Mouse (Mus musculus) WW6 (cell line): ENCODE results near the gene Rdh11.
A peak's percentile ranks its signal among the peaks of the same experiment; 100 is the strongest.
"Not testable (repeated sequence)": the region's sequence is repeated elsewhere in the genome, so short reads cannot be mapped to it uniquely, and the experiment has no call there.

Experiments used
- DNase-seq: peaks from one replicate; pipeline ENCODE4 v3.0.0-alpha.2; 2013; ENCODE audit warnings: low read depth, low spot score

Gene Rdh11

DNA sequence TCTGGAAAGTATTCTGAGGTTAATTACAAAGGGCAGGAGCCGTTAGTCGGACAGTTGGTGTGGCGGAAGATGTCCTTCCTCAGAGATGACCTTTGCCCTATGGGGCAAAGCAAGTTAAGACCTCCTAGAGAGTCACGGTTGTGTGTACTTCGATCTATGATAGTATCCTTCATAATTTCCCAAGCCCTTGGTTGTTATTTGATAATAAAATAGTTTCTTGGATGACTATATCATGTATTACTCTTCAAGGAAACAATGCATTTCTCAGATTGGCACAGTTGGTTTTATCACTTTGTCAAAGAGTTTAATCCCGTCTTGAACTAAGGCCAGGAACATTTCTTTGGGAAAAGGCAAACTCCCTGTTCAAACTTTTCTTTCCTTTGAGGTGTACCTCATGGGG is at the start of gene Rdh11:
TSS of gene Rdh11 (minus strand) at position 101 of the 400 bp plus-strand sequence.
- DNase-seq = no peak

GRCm38 (mm10) chr12:79235485-79236080 is 43.5 kb upstream of the Rdh11 start:
- DNase-seq = no peak

DNA sequence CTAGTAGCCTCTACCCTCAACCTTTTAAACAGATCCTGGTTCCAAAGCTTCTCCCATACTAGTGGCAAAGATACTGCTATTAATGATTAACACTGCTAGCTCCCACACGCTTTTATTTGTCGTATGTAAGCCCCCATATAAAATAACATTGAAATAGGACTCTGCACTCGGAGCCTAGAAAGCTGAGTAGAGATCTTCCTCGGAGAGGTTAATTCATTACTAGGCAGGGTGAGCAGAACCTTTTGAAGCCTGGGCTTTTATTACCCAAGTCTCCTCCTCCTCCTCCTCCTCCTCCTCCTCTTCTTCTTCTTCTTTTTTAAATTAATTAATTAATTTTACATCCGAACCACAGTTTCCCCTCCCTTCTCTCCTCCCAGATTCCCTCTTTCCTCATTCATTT is 25.4 kb upstream of the Rdh11 start:
- no peak for DNase-seq

GRCm38 (mm10) chr12:79211447-79211846 is 19.4 kb upstream of the Rdh11 start:
- DNase-seq = no peak

- DNase-seq = no peak
These were observed 16.8 kb upstream of the Rdh11 start, which contains the start of gene Rdh12 for GRCm38 (mm10) chr12:79208703-79209464. Rdh12 (plus strand) TSS chr12:79208914.

GRCm38 (mm10) chr12:79201882-79202281 is 9.8 kb upstream of the Rdh11 start:
- no peak for DNase-seq

DNA sequence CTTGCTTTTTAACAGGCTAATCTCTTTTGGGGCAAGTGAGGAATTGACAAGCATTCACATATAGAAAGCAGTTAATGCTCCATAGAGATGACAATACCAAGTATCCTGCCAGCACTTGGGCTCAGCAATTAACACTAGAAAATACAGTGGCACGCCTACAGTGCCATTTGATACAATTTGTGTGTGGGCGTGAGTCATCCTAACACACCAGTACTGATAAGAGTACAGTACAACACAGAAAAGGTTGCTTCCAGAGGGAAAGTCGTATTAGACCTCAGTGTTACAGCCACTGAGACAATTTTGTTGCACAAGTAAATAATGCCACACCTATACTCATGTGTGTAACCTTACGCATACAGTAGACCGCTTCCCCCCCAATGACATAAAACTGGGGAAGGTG is 5.0 kb upstream of the Rdh11 start:
- DNase-seq = no peak

GRCm38 (mm10) chr12:79193441-79193840 is 1.3 kb upstream of the Rdh11 start:
- DNase-seq = no peak

DNA sequence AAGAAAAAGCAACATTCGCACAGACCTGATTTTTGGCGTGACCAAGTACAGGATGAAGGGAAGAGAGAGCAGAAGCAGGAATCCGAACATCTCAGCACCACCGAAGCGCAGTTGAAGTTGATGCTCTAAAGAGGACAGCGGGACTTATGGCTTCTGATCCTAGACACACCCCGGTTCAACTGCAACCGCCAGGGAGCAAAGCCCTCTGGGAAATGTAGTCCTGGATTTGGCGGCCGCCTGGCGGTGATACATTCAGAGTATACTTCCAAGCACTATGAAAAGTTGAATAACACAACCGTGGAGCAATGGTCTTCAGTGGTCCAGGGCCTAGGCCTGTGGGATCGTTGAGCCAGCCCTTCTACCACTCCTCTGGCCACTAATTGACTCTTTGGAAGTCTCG is 392 bp downstream of the Rdh11 start:
- peak; percentile 56 for DNase-seq

DNA sequence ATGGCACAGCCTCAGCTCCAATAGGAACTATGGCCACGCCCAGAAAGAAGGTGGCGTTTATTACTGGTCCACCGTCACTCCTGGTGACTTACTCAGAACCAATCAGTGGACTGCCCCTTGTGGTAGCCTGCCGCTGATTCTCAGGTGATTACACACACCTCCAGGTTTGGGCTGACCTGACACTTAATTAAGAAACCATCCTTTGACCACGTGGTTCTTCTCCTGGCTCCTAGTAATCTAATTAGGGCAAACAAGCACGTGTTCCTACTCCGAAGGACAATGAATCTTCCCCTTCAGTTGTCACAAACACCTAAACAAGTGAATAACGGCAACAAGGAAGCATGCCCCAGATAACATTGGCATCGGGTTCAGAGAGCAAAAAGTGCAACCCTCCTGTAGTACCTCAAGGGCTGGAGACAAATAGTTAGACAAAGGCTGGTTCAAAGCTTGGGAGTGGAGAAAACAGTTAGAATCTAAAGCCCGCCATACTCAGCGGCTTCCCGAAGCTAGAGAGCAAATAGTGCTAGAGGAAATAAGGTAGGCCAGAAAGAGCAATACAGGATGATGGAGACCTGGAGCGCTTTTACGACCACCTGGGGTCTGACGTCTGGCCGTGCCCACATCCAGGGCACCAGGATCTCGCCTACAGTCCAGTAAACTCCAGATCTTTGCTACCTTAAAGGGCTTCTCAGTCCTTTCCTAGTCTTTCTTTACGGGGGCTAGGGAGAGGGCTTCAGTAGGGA is 991 bp downstream of the Rdh11 start:
- DNase-seq = no peak

DNA sequence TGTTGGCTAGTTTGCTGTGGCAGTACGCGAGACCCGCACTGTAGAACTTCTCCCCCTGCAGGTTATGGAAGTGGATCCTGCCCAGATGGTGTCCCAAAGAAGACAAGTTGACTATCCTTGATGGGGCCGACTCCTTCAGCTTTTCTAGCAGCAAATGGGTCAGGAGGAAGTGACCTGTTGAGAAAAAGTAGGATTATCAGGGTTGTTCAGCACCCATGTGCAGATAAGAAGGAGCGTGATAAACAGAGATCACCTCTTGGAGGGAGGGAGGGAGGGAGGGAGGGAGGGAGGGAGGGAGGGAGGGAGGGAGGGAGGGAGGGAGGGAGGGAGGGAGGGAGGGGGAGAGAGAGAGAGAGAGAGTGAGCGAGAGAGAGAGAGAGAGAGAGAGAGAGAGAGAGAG is 6.9 kb downstream of the Rdh11 start:
- not testable (repeated sequence) for DNase-seq

- DNase-seq = no peak
These were observed 16.1 kb downstream of the Rdh11 start for GRCm38 (mm10) chr12:79175998-79176397.

DNA sequence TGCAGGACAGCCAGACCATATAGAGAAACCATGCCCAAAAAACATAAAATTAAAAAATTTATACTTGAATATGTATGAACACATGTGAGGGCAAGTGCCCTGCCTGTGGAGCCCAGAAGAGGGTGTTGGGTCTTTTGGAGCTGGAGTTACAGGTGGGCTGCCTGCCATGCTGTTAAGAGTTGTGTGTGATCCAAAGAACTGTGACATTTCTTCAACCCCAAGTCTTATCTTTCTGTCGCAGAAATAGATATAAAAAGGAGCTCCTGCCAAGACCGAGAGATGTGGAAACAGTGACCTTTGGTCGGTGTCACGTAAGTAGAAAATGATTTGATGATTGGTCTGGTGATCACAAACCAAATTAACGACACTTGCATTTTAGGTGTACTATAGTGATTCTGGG is 18.4 kb downstream of the Rdh11 start:
- no peak for DNase-seq

- peak; percentile 69 for DNase-seq
These were observed 19.8 kb downstream of the Rdh11 start, which contains the start of gene Vti1b for GRCm38 (mm10) chr12:79172019-79172941. Vti1b (minus strand) TSS chr12:79172667.

DNA sequence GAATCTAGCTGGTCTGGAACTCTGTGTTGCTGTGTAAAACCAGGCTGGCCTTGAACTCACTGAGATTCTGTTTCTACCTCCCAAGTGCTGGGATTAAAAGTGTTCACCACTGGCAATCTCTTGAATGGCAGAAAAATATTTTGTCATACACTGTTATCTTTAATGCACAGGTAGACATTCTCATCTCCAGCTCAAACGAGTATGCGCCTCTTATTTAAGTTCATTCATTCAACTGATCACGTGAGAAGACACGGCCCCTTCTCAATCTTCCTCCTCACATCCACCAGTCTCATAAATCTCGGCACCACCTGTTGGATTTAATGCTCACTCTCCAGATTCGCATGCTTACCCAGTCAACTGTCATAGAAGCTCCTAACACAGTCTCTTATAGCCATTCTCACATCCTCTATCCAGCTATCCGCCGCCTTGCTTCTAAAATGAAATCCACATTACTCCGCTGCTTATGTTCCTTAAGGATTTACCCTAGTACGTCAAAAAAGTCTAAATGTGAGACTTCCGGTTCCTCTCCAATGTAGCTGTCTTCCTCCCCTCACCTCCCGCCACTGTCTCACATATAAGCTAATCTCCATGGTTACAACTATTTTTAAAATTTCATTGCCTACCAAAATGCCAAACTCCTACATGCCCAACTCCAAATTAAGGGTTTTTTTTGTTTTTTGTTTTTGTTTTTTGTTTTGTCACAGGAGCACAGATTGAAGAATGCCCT is 20.7 kb downstream of the Rdh11 start:
- no peak for DNase-seq

DNA sequence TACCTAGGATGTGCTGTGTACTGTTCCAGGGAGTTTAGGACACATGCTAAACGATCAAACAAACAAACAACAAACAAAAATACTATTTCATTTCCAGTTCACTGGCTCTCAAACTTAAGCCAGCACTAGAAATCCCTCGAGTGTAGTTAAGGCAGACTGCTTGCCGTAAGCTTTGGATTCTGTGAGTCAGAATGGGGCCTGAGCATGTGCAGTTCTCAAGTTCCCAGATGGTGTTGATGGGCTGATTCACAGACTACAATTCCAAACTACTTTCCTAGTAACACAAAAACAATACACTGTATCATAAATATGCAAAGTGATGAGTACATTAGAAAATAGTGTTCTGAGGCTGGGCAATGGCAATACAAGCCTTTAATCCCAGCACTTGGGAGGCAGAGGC is 21.7 kb downstream of the Rdh11 start:
- DNase-seq = no peak

DNA sequence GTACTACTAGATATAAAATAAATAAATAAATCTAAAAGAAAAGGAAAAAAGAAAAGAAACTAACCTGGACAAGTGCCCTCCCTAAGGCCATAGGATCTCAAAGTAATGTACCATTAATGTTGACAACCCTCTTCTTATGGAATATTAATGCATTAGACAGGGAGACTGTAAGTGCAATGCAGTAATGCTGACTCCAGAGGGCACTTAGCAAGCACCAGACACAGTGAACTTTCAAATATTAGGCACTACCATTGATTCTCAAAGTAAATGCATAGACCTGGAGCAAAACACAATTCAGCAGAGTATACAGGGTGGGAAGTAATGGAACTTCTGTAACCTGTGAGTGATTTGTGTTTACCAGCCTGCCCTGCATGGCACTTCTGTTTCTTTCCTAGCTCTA is 22.9 kb downstream of the Rdh11 start:
- no peak for DNase-seq

DNA sequence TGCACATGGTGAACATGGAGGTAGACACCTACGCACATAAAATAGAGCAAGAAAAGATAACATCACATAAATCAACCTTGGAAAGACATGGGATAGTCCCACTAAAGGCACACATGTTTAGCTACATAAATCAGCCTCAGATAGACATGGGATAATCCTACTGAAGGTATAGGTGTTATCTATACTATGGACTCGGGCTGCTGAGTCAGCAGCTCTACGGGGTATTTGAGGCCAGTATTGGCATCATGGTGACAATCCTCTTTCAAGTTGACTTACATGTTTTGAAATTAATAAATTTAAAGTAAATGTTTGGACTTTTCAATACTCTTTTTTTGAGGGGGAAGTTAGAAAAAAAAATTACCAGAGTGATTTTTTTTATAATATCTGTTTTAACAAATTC is 29.2 kb downstream of the Rdh11 start:
- no peak for DNase-seq

- DNase-seq = no peak
These were observed 42.4 kb downstream of the Rdh11 start for GRCm38 (mm10) chr12:79149653-79150052.

DNA sequence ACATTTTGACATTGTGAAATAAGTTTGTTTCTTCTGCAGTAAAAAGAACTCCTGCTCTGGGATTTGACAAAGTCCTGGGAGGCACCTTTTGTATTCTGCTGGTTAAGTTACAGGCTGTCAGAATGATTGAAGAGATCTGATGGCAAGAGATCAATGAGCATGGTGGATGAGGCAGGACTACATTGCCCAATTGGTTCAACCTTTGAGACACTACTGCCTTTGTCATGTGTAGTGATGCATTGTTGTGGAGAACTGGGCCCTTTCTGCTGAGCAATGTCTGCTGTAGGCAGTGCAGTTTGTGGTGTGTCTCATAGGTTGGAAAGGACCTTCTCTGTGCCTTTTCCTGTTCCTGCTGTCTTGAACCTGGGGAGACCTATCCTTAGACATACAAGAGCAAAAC is 50.7 kb downstream of the Rdh11 start:
- no peak for DNase-seq

DNA sequence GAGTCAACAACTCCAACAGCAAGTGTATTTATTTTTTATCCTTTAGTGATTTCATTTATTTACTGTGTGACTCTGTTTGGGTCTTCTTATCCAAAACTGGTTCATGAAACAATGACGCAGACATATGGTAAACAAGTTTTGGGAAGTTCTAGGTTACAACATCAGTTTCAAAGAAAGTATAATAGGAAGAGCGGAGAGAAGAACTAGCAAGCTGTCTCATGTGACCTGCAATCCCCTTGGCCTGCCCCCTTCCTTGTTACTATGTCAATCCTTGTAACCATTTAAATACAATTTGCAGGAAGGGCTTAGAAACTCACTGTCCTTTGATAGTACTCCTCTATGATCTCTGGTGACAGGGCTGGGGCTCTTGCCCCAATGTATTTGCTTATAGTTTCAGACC is 51.3 kb downstream of the Rdh11 start:
- DNase-seq = no peak
